Mouse (Mus musculus): ENCODE data around the gene Smchd1.

GRCm38 (mm10) chr17:71332298-71332697 lies 142.8 kb downstream of the Smchd1 start:
- TF ChIP-seq CTCF (IDR thresholded peaks at IDR 0.05; ENCODE audit: extremely low read depth, insufficient read depth, low read length), result no peak
- TF ChIP-seq POLR2A (IDR thresholded peaks at IDR 0.05; ENCODE audit: extremely low read depth, insufficient read depth, low read length), result no peak
